Mouse (Mus musculus): ENCODE results near the gene Plekha1.

Gene Plekha1

DNA sequence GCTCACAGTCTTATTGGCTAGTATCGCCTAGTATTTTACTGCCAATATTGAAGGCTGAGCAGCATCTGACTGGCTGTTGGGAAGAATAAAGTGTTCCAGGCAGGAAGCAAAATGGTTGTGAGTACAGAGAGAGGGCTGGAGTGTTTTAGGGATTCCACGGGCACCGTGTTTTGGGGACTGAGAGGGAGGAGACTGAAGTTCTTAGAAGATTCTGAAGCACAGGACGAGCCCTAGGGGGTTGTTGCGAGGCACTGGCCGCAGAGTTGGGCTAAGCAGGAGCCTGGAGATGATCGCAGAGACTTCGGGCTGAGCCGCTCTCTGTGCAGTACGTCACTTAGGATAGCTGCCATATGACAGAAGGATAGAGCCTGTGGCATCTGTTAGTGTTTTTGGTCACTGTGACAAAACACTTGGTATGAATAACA lies 88.6 kb downstream of the Plekha1 start:
- in situ Hi-C loops (cut with MseI, MboI), result no loop called here

GRCm38 (mm10) chr7:130958551-130958950 lies 93.0 kb downstream of the Plekha1 start:
- in situ Hi-C loops (cut with MseI, MboI), result no loop called here

DNA sequence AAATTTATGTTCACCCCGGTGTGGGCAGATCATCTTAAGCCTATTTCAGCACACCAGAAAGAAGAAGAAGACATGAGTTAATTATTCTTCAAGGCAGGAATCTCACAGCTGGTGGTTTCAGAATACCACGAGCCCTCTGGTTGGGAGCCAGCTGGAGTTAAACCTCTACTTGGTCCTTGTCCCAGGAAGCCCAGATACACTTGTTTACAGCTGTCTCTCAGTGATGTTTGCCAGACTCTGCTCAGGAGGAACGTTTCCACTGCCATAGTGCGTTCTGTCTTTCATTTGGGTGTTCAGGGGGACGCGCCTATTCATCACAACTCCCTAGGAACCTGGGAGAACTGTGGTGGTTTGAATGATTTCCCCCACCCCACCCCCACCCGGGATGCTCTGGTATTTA lies 94.3 kb downstream of the Plekha1 start:
- in situ Hi-C loops (cut with MseI, MboI), result no loop called here

DNA sequence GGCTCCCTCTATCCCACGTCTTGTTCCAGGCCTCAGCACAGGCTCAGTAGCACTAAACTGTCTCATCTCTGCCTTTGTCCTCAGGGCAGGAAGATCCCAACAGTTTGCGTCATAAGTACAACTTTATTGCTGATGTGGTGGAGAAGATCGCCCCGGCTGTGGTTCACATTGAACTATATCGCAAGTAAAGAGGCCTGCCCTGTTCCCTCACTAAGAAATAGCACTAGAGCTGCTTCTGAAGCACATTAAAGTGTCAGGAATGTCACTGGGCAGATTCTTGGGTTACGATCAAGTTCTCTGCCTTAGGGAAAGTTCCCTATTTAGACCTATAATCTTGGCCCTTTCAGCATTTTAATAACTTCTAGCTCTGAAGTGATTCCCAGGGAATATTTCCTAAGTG lies 95.9 kb downstream of the Plekha1 start:
- in situ Hi-C loops (cut with MseI, MboI), result no loop called here
